ENCODE assay signal across 14 mouse cellular contexts in genomic region chr13:99442434-99443249, GRCm38 (mm10).
DNase-seq lines count a peak whose midpoint lies in the region; ATAC-seq lines count a peak whose summit lies in the region.
"Had no signal": no experiment of that assay in that cellular context is flagged by ENCODE, and none has a peak within 500 bp of the region (broad histone marks: within the 10 kb centered on the region; RNA-seq: fewer than 3 reads in every experiment).

No protein-coding gene starts in this region.

- H3K4me1 ChIP-seq in forebrain, embryonic 12.5 days, result peaks cover 73% of the 10 kb centered on the region
- peaks cover 42% of the 10 kb centered on the region for H3K4me1 ChIP-seq in limb, embryonic 13.5 days
- peaks cover 27% of the 10 kb centered on the region for H3K4me1 ChIP-seq in heart, embryonic 10.5 days

- no peaks in the 10 kb centered on the region for H3K9me3 ChIP-seq in forebrain, embryonic 12.5 days
- no peaks in the 10 kb centered on the region for H3K9me3 ChIP-seq in limb, embryonic 13.5 days
- no peaks in the 10 kb centered on the region for H3K9me3 ChIP-seq in heart, embryonic 10.5 days
- H3K9me3 ChIP-seq: stomach, embryonic 15.5 days had no signal

- H3K27ac ChIP-seq in forebrain, embryonic 12.5 days, result peak overlapping the region; percentile 98
- peak overlapping the region; percentile 33; the same call in 1 of the 2 replicates for H3K27ac ChIP-seq in limb, embryonic 13.5 days
- H3K27ac ChIP-seq in heart, embryonic 10.5 days, result no peak overlapping the region
- H3K27ac ChIP-seq: stomach, embryonic 15.5 days had no signal

- peak overlapping the region; percentile 56 for H3K9ac ChIP-seq in forebrain, embryonic 12.5 days
- no peak overlapping the region for H3K9ac ChIP-seq in limb, embryonic 13.5 days
- H3K9ac ChIP-seq: stomach, embryonic 15.5 days had no signal

- peaks cover 60% of the 10 kb centered on the region for H3K36me3 ChIP-seq in forebrain, embryonic 12.5 days (replicated peaks)
- H3K36me3 ChIP-seq in limb, embryonic 13.5 days, result peaks cover 29% of the 10 kb centered on the region
- peaks cover 47% of the 10 kb centered on the region for H3K36me3 ChIP-seq in heart, embryonic 10.5 days
- H3K36me3 ChIP-seq: G1E had no signal

- peak; percentile 61 for DNase-seq in retina, postnatal 1 day
- no peak for DNase-seq in retina, embryonic 14.5 days (ENCODE audit: low spot score)
- DNase-seq in adrenal gland, adult 18-20 months (ENCODE audit: low spot score in 2 of 2), result no peak
- no peak for DNase-seq in heart, embryonic 10.5 days (ENCODE audit: low spot score)
- DNase-seq: adrenal gland, adult 2 months; liver had no signal

- no peaks in the 10 kb centered on the region for H3K27me3 ChIP-seq in forebrain, embryonic 12.5 days
- H3K27me3 ChIP-seq in limb, embryonic 13.5 days, result no peaks in the 10 kb centered on the region
- no peaks in the 10 kb centered on the region for H3K27me3 ChIP-seq in heart, embryonic 10.5 days (ENCODE audit: insufficient read depth, poor library complexity, severe bottlenecking)
- H3K27me3 ChIP-seq: stomach, embryonic 15.5 days had no signal

- 9% methylated on average over 12 of the region's 12 CpGs for WGBS in forebrain, embryonic 12.5 days
- 76% methylated on average over 12 of the region's 12 CpGs for WGBS in limb, embryonic 13.5 days
- WGBS in heart, embryonic 10.5 days, result 83% methylated on average over 12 of the region's 12 CpGs

- ATAC-seq in forebrain, embryonic 12.5 days (ENCODE audit: low FRiP score), result no peak
- 0 out of 2 replicates have a peak, but pooled peaks have one; percentile 8 for ATAC-seq in limb, embryonic 13.5 days (ENCODE audit: low FRiP score, low read depth)
- no peak for ATAC-seq in CD4-positive, CD25-positive, alpha-beta regulatory T cell, adult 4 months
- ATAC-seq: intestine, embryonic 16.5 days; lung, postnatal 0 days had no signal

- H3K4me2 ChIP-seq in forebrain, embryonic 12.5 days, result peak overlapping the region; percentile 61
- 0 out of 2 replicates have a peak overlapping the region, but pooled peaks have one; percentile 19 for H3K4me2 ChIP-seq in limb, embryonic 13.5 days (replicated peaks)
- H3K4me2 ChIP-seq: heart, embryonic 11.5 days; stomach, embryonic 15.5 days had no signal

- peak overlapping the region; percentile 40 for H3K4me3 ChIP-seq in forebrain, embryonic 12.5 days (replicated peaks)
- no peak overlapping the region for H3K4me3 ChIP-seq in limb, embryonic 13.5 days
- no peak overlapping the region for H3K4me3 ChIP-seq in heart, embryonic 10.5 days
- H3K4me3 ChIP-seq: stomach, embryonic 15.5 days had no signal
